Mouse (Mus musculus): ENCODE measurements around the gene Ttll1.
A peak's percentile ranks its signal among the peaks of the same experiment; 100 is the strongest.
"Not testable (repeated sequence)": the region's sequence is repeated elsewhere in the genome, so short reads cannot be mapped to it uniquely, and the experiment has no call there.

Ttll1 gene

DNA sequence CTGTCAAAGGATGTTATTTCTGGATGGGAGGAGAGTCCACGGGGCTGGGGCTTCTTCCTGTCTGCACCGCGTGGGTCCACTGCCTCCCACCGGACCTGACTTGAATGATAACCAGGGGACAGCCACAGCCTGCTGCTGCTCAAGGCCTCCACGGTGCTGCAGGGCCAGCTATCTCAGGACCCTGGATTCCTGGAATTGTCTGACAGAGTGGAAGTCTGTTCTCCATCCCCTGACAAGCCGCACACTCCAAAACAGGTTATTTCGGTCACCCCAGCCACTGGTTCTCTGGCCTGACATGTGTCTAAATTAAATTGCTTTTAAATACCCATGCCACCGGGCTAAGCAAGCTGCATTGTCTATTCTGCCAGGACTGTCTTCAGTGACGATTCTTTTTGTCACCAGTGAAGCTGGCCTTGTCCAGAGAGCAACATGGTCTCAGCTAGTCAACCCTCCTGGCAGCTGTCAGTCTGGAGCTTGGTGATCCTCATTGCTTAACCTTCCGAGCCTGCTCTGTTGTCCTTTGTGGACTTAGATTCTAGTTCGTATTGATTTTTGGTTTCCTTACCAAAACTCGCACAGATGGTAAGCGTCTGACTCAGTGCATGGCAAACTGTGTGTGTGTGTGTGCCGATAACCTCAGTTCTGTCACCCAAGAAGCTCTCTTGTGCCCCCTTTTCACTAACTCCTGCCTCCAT is 13.1 kb upstream of the Ttll1 start:
- no peak for DNase-seq

DNA sequence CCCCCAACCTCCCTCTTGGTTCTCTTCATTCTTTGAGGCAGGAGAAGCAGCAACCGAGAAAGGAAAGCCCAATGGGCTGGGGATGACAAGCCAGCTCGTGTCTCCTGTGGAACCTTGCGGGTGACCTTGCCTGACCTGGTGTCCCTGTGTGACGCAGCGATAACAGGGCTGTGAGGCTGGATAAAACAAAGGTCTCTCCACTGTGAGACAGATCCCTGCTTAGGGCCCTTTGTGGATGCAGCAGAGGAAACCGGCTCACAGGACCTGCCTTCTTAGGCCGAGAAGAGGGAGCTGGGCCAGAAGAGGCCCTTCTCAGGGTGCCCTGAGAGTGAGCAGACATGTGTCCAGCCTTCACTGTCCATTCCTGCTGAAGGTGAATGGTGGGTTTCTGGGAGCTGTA is 12.5 kb upstream of the Ttll1 start:
- DNase-seq, result no peak

DNA sequence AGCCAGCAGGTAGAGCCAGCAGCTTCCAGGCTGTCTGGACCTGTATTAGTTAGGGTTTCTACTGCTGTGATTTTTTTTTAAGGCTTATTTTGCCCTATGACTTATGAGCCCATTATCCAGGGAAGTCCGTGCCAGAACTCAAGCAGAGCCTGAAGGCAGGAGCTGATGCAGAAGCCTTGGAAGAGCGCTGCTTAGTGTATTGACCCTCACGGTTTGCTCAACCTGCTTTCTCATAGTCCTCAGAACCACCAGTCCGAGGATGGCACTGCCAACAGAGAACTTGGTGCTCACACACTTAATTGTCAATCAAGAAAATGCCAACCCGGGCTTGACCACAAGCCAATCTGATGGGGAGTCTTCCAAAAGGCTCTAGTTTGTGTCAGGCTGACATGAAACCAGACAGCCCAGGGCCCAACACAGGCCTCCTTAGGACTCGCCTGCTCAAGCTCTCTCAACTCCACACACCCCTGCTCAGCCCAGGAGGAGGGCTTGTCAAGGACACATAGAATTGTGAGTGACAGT is 10.2 kb upstream of the Ttll1 start:
- no peak for DNase-seq

GRCm38 (mm10) chr15:83518215-83519048 is 7.7 kb upstream of the Ttll1 start:
- DNase-seq, result peak; percentile 68

DNA sequence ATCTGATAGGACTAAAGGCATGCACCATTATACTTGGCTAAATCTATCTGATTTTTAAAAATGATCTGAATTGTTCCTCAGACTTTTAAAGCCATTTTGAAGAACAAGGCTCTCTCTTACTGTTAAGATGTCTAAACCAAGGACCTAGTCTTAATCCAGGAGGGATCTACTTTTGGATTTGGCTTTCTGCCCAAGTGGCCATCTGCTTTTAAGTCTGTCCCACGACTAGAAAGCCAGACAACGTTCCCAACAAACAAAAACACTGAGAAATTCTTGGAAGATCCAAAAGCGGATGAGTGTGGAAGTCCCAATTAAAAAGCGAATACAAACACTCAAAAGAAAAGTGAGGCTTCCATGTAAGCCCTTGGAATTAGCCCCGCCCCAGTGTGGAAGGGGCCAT is 4.3 kb upstream of the Ttll1 start:
- DNase-seq, result no peak

- no peak for DNase-seq
Measured at GRCm38 (mm10) chr15:83512489-83513281, 2.0 kb upstream of the Ttll1 start.

DNA sequence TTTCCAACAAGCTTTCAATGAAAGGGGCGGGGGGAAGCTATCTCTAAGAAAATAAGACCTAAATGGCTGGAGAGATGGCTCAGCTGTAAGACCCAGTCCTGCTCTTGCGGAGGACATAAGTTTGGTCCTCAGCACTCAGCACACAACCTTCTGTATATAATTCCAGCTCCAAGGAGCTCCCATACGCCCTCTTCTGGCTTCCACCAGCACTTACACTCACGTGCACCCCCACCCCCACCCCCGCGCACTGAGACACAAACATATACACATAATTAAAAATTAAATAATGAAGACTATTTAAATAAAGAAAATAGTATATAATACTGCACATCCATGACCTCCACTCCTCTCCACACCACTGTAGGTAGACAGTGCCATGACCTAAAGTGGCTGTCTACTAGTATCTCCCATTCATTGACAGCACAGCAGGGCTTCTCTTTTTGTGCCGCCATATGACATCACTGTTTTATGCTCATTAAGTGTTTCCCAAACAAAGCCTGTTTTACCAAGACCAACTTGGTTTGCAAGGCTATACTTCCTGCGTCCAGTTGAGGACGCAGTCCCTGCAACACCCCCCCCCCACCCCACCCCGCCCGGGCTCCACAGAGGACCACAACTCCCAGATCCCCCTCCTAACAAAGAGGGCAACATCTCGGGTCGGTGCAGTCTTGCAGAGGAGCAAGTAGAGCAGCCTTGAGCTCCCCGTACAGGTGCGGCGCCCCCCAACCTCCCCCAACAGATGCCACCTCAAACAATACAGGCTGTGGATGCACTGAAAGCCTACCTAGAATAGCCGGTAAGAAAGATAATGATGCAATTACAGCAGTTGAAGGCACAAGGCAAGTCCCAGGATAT is 516 bp downstream of the Ttll1 start:
- DNase-seq, result peak in 1 of 2 experiments; percentile 31

DNA sequence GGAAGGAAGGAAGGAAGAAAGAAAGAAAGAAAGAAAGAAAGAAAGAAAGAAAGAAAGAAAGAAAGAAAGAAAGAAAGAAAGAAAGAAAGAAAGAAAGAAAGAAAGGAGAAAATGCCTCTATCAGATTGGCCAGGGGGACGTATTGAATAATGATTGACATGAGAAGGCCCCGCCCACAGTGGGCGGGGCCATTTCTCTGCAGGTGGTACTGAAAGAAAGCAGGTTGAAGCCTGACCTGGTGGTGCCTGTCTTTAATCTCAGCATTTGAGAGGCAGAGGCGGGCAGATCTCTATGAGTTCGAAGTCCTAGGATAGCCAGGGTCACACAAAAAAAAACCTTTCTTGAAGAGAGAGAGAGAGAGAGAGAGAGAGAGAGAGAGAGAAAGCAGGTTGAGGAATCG is 9.2 kb downstream of the Ttll1 start:
- not testable (repeated sequence) for DNase-seq

DNA sequence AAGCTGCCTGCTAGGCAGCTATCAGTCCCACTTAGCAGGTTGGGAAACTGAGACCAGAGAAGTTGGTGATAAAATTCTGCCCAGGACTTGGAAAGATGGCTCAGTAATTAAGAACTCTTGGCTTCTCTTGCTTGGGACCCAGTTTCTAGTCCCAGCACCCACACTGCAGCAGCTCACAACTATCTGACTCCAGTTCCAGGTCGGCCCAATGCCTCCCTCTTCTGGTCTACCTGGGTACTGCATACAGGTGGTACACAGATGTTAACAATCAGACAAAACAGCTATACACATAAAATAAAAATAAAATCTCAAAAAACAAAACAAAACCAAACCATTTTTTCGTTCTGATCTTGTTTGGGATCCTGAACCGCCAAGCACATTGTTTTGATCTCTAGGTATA is 10.3 kb downstream of the Ttll1 start:
- DNase-seq, result peak in 1 of 2 experiments; percentile 43

GRCm38 (mm10) chr15:83499211-83499755 is 11.4 kb downstream of the Ttll1 start:
- DNase-seq, result no peak

DNA sequence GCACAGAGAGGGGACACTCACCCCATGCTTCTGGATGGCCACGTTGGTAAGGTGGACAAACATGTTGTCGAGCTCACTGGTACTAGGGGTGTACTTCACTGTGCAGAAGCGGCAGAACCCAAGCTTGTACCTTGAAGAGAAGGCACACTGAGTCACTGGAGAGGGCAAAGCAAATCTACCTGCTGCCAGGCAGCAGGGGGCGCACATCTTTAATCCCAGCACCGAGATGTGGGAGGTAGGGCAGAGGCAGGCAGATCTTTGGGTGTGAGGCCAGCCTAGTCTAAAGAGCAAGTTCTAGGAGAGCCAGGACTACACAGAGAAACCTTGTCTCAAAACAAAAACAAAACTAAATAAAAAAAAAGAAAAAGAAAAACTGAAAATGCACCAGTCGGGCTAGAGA is 13.4 kb downstream of the Ttll1 start:
- DNase-seq, result no peak

- no peak for DNase-seq
Measured at GRCm38 (mm10) chr15:83495787-83496367, 14.8 kb downstream of the Ttll1 start.

DNA sequence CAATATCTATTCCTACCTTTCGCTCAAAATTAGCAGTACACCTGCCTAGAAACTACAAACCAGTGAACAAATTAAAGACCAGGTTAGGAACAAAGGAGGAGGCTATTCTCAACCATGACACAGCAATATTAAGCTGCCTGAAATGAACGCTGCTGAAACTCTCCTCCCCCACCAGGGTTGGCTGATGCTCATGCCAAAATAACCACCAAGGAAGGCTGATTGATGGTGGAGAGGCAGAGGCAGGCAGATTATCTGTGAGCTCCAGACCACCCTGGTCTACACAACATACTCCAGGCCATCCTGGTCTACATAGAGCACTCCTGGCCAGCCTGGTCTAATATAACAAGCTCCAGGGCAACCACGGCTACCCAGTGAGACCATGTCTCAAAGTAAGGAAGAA is 15.5 kb downstream of the Ttll1 start:
- no peak for DNase-seq

- no peak for DNase-seq
Measured at GRCm38 (mm10) chr15:83494572-83494920, 16.1 kb downstream of the Ttll1 start.

GRCm38 (mm10) chr15:83493856-83494571 is 16.7 kb downstream of the Ttll1 start:
- no peak for DNase-seq

- DNase-seq, result no peak
Measured at GRCm38 (mm10) chr15:83491891-83492290, 18.8 kb downstream of the Ttll1 start.

- DNase-seq, result no peak
Measured at GRCm38 (mm10) chr15:83489471-83489870, 21.2 kb downstream of the Ttll1 start.

DNA sequence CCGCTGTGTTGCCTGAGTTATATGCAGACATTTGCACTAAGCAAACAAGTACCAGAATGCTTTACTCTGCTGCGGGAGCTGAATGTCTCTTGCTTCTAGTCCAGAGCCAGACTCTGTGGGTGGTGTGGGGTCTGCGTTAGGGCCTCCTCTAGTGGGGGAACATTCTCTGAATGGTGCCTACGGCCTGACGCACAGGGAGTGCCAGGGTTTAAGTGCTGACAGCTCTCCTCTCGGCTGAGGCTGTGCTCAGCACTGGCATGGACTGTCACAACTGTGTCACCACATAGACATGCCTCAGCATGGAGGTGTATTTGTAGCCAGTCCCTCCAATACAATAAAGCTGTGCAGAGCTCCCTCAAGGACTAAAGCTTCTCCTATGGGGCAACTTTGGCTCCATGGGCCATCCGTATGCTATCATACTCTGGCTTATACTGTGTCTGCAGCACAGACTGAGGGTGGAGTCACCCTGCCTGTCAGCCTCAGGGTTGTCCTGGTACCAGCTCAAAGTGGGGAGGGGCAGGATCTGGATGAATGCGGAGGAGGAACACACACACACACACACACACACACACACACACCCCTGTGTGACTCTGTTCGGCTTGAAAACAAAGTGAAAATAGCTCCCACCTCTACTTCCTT is 23.1 kb downstream of the Ttll1 start:
- DNase-seq, result no peak

GRCm38 (mm10) chr15:83484311-83484710 is 26.4 kb downstream of the Ttll1 start:
- no peak for DNase-seq

GRCm38 (mm10) chr15:83483482-83483881 is 27.2 kb downstream of the Ttll1 start:
- DNase-seq, result peak in 1 of 2 experiments; percentile 54
